Mouse (Mus musculus): ENCODE measurements around the gene Timeless. TPM values are rescaled to one million over a fixed set of nuclear protein-coding genes. Genes with fewer than 3 reads are reported as not detected.
A peak's percentile ranks its signal among the peaks of the same experiment; 100 is the strongest.
"Not testable (repeated sequence)": the region's sequence is repeated elsewhere in the genome, so short reads cannot be mapped to it uniquely, and the experiment has no call there.

Timeless gene
- polyA plus RNA-seq, 1 experiment = 6.4 TPM

DNA sequence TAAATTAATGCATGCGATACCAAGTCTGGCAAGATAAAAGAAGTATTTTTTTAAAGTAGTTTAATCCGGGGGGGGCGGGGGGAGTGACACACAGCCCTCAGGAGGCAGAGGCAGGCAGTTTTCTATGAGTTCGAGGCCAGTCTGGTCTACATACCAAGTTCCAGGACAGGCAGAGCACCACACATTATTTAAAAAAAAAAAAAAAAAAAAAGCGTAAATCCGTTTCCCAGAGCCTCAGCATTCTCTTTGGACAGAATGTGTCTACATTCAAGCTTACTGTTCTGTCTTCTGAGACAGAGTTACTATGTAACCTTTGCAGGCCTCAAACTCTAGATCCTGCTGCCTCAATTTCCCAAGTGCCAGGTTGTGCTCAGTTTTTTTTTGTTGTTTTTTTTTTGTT, 19.7 kb upstream of the Timeless start:
- Histone ChIP-seq H3K4me1 (ENCODE audit: control insufficient read depth, insufficient read depth, low read length) (peaks cover 13% of the 10 kb centered on the region; the same call in 1 of the 2 replicates), H3K4me3 (ENCODE audit: insufficient read depth, low read length) (peak overlapping the region; percentile 68), H3K27ac (ENCODE audit: insufficient read depth, low read depth, low read length) (no peak overlapping the region)
- TF ChIP-seq CTCF (IDR thresholded peaks at IDR 0.05; ENCODE audit: low read depth, low read length) (no peak), POLR2A (IDR thresholded peaks at IDR 0.05; ENCODE audit: borderline replicate concordance, low read depth, low read length) (no peak)

DNA sequence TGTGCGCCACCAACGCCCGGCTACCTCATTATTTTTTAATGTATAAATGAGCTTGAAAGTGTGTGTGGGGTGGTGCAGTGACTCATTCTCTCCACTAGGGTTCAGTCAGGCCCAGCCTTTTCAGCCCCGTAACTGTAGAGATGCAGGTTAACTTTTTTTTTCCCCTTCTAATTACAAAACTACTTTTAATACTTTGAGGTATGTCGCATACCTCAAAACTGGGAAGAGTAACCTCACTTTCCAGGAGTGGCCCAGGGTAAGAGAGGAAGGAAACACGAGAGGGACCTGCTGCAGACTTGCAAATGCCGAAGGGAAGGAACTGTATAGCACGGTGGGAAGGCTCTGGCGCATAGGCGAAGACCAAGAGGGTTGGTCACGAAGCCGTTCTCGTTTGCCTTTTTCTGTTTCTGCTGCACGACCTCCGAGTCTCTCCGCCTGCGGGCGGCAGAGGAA, 19.0 kb upstream of the Timeless start:
- Histone ChIP-seq H3K4me1 (ENCODE audit: control insufficient read depth, insufficient read depth, low read length) (peaks cover 13% of the 10 kb centered on the region; the same call in 1 of the 2 replicates), H3K27ac (ENCODE audit: insufficient read depth, low read depth, low read length) (no peak overlapping the region), H3K4me3 (ENCODE audit: insufficient read depth, low read length) (peak overlapping the region; percentile 56)
- TF ChIP-seq CTCF (IDR thresholded peaks at IDR 0.05; ENCODE audit: low read depth, low read length) = peak; percentile 23
- no peak for TF ChIP-seq POLR2A (IDR thresholded peaks at IDR 0.05; ENCODE audit: borderline replicate concordance, low read depth, low read length)

DNA sequence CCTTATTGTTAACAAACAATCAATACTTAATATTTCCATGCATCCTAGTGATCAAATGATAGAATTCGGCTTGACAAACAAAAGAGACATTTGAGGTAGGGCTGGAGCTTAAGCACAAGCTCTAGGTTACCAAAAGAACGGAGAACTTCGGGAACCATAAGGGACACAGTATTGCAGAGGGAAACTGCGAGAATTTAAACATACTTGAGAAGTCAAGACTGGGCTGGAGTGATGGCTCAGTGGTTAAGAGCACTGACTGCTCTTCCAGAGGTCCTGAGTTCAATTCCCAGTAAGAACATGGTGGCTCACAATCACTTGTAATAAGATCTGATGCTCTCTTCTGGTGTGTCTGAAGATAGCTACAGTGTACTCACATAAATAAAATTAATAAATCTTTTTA, 17.8 kb upstream of the Timeless start:
- peaks cover 13% of the 10 kb centered on the region; the same call in 1 of the 2 replicates for H3K4me1 ChIP-seq (ENCODE audit: control insufficient read depth, insufficient read depth, low read length)
- not testable (repeated sequence) for H3K4me3 ChIP-seq (ENCODE audit: insufficient read depth, low read length); H3K27ac ChIP-seq (ENCODE audit: insufficient read depth, low read depth, low read length)

GRCm38 (mm10) chr10:128214981-128215380, 16.9 kb upstream of the Timeless start:
- TF ChIP-seq POLR2A (IDR thresholded peaks at IDR 0.05; ENCODE audit: borderline replicate concordance, low read depth, low read length) (no peak), CTCF (IDR thresholded peaks at IDR 0.05; ENCODE audit: low read depth, low read length) (no peak)
- Histone ChIP-seq H3K4me1 (ENCODE audit: control insufficient read depth, insufficient read depth, low read length) (peaks cover 13% of the 10 kb centered on the region; the same call in 1 of the 2 replicates), H3K27ac (ENCODE audit: insufficient read depth, low read depth, low read length) (no peak overlapping the region), H3K4me3 (ENCODE audit: insufficient read depth, low read length) (no peak overlapping the region)

- no peak for TF ChIP-seq CTCF (IDR thresholded peaks at IDR 0.05; ENCODE audit: low read depth, low read length)
- TF ChIP-seq POLR2A (IDR thresholded peaks at IDR 0.05; ENCODE audit: borderline replicate concordance, low read depth, low read length) = no peak
- Histone ChIP-seq H3K4me1 (ENCODE audit: control insufficient read depth, insufficient read depth, low read length) (no peaks in the 10 kb centered on the region), H3K4me3 (ENCODE audit: insufficient read depth, low read length) (no peak overlapping the region), H3K27ac (ENCODE audit: insufficient read depth, low read depth, low read length) (no peak overlapping the region)
These were observed 13.3 kb upstream of the Timeless start for GRCm38 (mm10) chr10:128218387-128219117.

GRCm38 (mm10) chr10:128221533-128222286, 10.2 kb upstream of the Timeless start:
- TF ChIP-seq POLR2A (IDR thresholded peaks at IDR 0.05; ENCODE audit: borderline replicate concordance, low read depth, low read length) (no peak), CTCF (IDR thresholded peaks at IDR 0.05; ENCODE audit: low read depth, low read length) (no peak)
- no peak overlapping the region for H3K27ac ChIP-seq (ENCODE audit: insufficient read depth, low read depth, low read length)
- no peak overlapping the region for H3K4me3 ChIP-seq (ENCODE audit: insufficient read depth, low read length)
- no peaks in the 10 kb centered on the region for H3K4me1 ChIP-seq (ENCODE audit: control insufficient read depth, insufficient read depth, low read length)

- peaks cover 12% of the 10 kb centered on the region for H3K4me1 ChIP-seq (ENCODE audit: control insufficient read depth, insufficient read depth, low read length)
- H3K27ac ChIP-seq (ENCODE audit: insufficient read depth, low read depth, low read length) = no peak overlapping the region
- H3K4me3 ChIP-seq (ENCODE audit: insufficient read depth, low read length) = no peak overlapping the region
- no peak for TF ChIP-seq POLR2A (IDR thresholded peaks at IDR 0.05; ENCODE audit: borderline replicate concordance, low read depth, low read length)
- no peak for TF ChIP-seq CTCF (IDR thresholded peaks at IDR 0.05; ENCODE audit: low read depth, low read length)
These were observed 6.8 kb upstream of the Timeless start for GRCm38 (mm10) chr10:128225064-128225463.

DNA sequence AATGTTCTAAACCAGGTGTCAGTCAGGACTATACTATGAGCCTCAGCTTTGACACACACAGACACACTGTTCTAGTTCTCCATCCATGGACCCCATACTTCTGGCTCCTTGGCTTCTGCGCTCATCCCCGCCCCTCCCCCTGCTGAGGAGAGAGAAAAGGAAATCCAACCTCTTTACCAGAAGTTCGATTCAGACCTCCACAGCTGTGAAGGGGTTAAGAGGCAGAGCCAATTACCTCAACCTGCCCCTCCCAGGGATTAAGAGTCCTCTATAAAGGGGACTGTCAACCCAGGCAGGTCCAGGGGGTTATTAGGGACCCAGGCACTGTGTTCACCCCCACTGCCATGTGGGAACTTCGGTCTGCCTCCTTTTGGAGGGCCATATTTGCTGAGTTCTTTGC, 6.3 kb upstream of the Timeless start, which contains the start of gene Mip:
Gene Mip, plus strand, starts transcription at position 301 of the 400 bp plus-strand sequence.
- Histone ChIP-seq H3K4me1 (ENCODE audit: control insufficient read depth, insufficient read depth, low read length) (peaks cover 12% of the 10 kb centered on the region), H3K27ac (ENCODE audit: insufficient read depth, low read depth, low read length) (no peak within 1 kb of the TSS), H3K4me3 (ENCODE audit: insufficient read depth, low read length) (no peak within 1 kb of the TSS)
- TF ChIP-seq POLR2A (IDR thresholded peaks at IDR 0.05; ENCODE audit: borderline replicate concordance, low read depth, low read length) (no peak), CTCF (IDR thresholded peaks at IDR 0.05; ENCODE audit: low read depth, low read length) (no peak)

- TF ChIP-seq CTCF (IDR thresholded peaks at IDR 0.05; ENCODE audit: low read depth, low read length) = no peak
- Histone ChIP-seq H3K4me3 (ENCODE audit: insufficient read depth, low read length) (no peak overlapping the region), H3K4me1 (ENCODE audit: control insufficient read depth, insufficient read depth, low read length) (peaks cover 16% of the 10 kb centered on the region), H3K27ac (ENCODE audit: insufficient read depth, low read depth, low read length) (no peak overlapping the region)
These were observed 4.3 kb upstream of the Timeless start for GRCm38 (mm10) chr10:128227592-128227991.

DNA sequence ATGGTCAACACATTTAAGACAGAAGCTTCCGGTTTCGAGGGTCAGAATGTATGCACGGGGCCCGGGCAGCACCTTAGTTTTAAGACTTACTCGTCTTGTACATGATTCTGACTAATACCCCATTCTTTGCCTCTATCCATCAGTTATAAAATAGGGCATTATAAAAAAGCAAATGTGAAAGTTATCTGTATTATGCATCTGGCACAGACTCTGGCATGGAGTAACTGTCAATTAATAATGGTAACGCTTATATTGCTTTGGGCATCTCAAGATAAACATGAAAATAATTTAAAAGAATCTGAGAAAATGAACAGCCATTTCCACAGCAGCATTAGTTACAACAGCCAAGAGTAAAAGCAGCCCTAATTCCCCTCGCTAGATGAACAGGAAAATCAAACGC, 3.9 kb upstream of the Timeless start:
- peaks cover 19% of the 10 kb centered on the region for H3K4me1 ChIP-seq (ENCODE audit: control insufficient read depth, insufficient read depth, low read length)

More for the DNA sequence above, 3.9 kb upstream of the Timeless start:
- TF ChIP-seq POLR2A (IDR thresholded peaks at IDR 0.05; ENCODE audit: borderline replicate concordance, low read depth, low read length) (no peak), CTCF (IDR thresholded peaks at IDR 0.05; ENCODE audit: low read depth, low read length) (no peak)
- no peak overlapping the region for H3K27ac ChIP-seq (ENCODE audit: insufficient read depth, low read depth, low read length)
- no peak overlapping the region for H3K4me3 ChIP-seq (ENCODE audit: insufficient read depth, low read length)

Data from bone marrow macrophage, adult 2 months (primary cell).